Comparison of ENCODE assay signal across 36 mouse cellular contexts in the genomic region with DNA sequence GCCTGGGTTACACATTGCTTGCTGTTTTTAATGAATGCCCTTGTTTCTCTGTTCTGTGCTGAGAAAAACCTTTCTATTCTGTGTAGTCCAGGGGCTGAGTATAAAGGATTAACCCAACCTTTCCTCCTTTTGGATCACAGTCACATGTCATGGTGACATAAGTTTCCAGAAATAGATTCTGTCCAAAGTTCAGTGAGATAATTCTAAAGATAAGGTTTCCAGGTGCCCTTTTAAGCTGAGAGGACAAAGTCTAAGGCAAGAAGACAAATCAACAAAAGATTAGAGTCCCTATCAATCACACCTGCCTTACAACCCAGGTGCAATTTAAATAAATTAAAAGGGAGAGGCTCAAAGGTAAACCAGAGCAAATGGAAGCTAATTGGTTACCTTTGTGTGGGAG. TPM values are rescaled to one million over a fixed set of nuclear protein-coding genes. Genes with fewer than 3 reads are reported as not detected.
A peak's percentile ranks its signal among the peaks of the same experiment; 100 is the strongest.
DNase-seq lines count a peak whose midpoint lies in the region; ATAC-seq and TF ChIP-seq lines count a peak whose summit lies in the region.
"Had no signal": no experiment of that assay in that cellular context is flagged by ENCODE, and none has a peak within 500 bp of the region (broad histone marks: within the 10 kb centered on the region; RNA-seq: fewer than 3 reads in every experiment).

No protein-coding gene starts in this region.

- ATAC-seq in liver, postnatal 0 days: peak; percentile 40
- no peak for ATAC-seq in liver, embryonic 12.5 days
- peak; percentile 89 for ATAC-seq in stomach, embryonic 15.5 days (ENCODE audit: insufficient read depth, low FRiP score, low read depth)
- ATAC-seq: forebrain, embryonic 14.5 days; forebrain, postnatal 0 days; Patski had no signal

- TF ChIP-seq EP300 in liver, postnatal 0 days (IDR thresholded peaks at IDR 0.05; ENCODE audit: low read depth): no peak

- no peak overlapping the region for H3K4me2 ChIP-seq in liver, postnatal 0 days (ENCODE audit: low read depth, low read length)
- no peak overlapping the region for H3K4me2 ChIP-seq in liver, embryonic 12.5 days
- no peak overlapping the region for H3K4me2 ChIP-seq in stomach, embryonic 15.5 days
- H3K4me2 ChIP-seq: embryonic facial prominence, embryonic 12.5 days; embryonic facial prominence, embryonic 15.5 days; heart, embryonic 13.5 days; hindbrain, embryonic 14.5 days had no signal

- DNase-seq in liver, postnatal 0 days: no peak
- peak; percentile 44 for DNase-seq in large intestine, adult 2 months (ENCODE audit: low read depth, low spot score)
- peak; percentile 2 for DNase-seq in yolk sac, embryonic 10.5 days (ENCODE audit: low spot score)
- no peak for DNase-seq in limb, embryonic 10.5 days (ENCODE audit: low spot score)
- DNase-seq in kidney, postnatal 14 days: no peak
- DNase-seq in left cerebral cortex, postnatal 10 days (ENCODE audit: extremely low spot score in 1 of 2, low spot score in 2 of 2): no peak
- DNase-seq: adrenal gland, adult 2 months; adrenal gland, postnatal 14 days; B cell, adult 2 months; cerebellum, adult 11 months; cerebellum, adult 2 months; cerebellum, adult 9-11 months; cerebellum, postnatal 25 days; forebrain, postnatal 0 days; gastrocnemius, adult 2 months; gastrocnemius, postnatal 14 days; heart, adult 18-20 months; heart, postnatal 14 days; heart, postnatal 4 days had no signal

- no peak overlapping the region for H3K9ac ChIP-seq in liver, postnatal 0 days (replicated peaks)
- H3K9ac ChIP-seq in liver, embryonic 12.5 days: no peak overlapping the region
- H3K9ac ChIP-seq in stomach, embryonic 15.5 days: no peak overlapping the region
- H3K9ac ChIP-seq: embryonic facial prominence, embryonic 12.5 days; embryonic facial prominence, embryonic 15.5 days; forebrain, postnatal 0 days; heart, embryonic 13.5 days; hindbrain, embryonic 14.5 days had no signal

- no peak overlapping the region for H3K4me3 ChIP-seq in liver, postnatal 0 days (ENCODE audit: low read depth, low read length)
- no peak overlapping the region for H3K4me3 ChIP-seq in liver, embryonic 12.5 days
- no peak overlapping the region for H3K4me3 ChIP-seq in stomach, embryonic 15.5 days (replicated peaks)
- H3K4me3 ChIP-seq in limb, embryonic 10.5 days: no peak overlapping the region
- H3K4me3 ChIP-seq: embryonic facial prominence, embryonic 12.5 days; embryonic facial prominence, embryonic 15.5 days; gastrocnemius, adult 2 months; heart, embryonic 13.5 days had no signal

- H3K9me3 ChIP-seq in liver, postnatal 0 days (ENCODE audit: low read length): no peaks in the 10 kb centered on the region
- H3K9me3 ChIP-seq in liver, embryonic 12.5 days (replicated peaks): no peaks in the 10 kb centered on the region
- no peaks in the 10 kb centered on the region for H3K9me3 ChIP-seq in stomach, embryonic 15.5 days
- no peaks in the 10 kb centered on the region for H3K9me3 ChIP-seq in limb, embryonic 10.5 days (replicated peaks)
- H3K9me3 ChIP-seq: embryonic facial prominence, embryonic 12.5 days; embryonic facial prominence, embryonic 15.5 days; G1E; heart, embryonic 13.5 days had no signal

- intact Hi-C loops in left cerebral cortex, postnatal 10 days (cut with DNase I): no loop called here

- no peak for TF ChIP-seq CTCF in liver, postnatal 0 days (IDR thresholded peaks at IDR 0.05; ENCODE audit: low read depth)

- no peaks in the 10 kb centered on the region for H3K36me3 ChIP-seq in liver, postnatal 0 days (replicated peaks; ENCODE audit: insufficient read depth, low read length)
- no peaks in the 10 kb centered on the region for H3K36me3 ChIP-seq in liver, embryonic 12.5 days
- no peaks in the 10 kb centered on the region for H3K36me3 ChIP-seq in stomach, embryonic 15.5 days
- H3K36me3 ChIP-seq in limb, embryonic 10.5 days: no peaks in the 10 kb centered on the region
- H3K36me3 ChIP-seq: embryonic facial prominence, embryonic 12.5 days; embryonic facial prominence, embryonic 15.5 days; G1E; heart, embryonic 13.5 days had no signal

- H3K4me1 ChIP-seq in liver, postnatal 0 days (ENCODE audit: insufficient read depth): no peaks in the 10 kb centered on the region
- H3K4me1 ChIP-seq in liver, embryonic 12.5 days: no peaks in the 10 kb centered on the region
- no peaks in the 10 kb centered on the region for H3K4me1 ChIP-seq in stomach, embryonic 15.5 days
- no peaks in the 10 kb centered on the region for H3K4me1 ChIP-seq in limb, embryonic 10.5 days
- H3K4me1 ChIP-seq: embryonic facial prominence, embryonic 12.5 days; embryonic facial prominence, embryonic 15.5 days; heart, embryonic 13.5 days had no signal

- no peaks in the 10 kb centered on the region for H3K27me3 ChIP-seq in liver, postnatal 0 days (ENCODE audit: insufficient read depth, low read length)
- H3K27me3 ChIP-seq in liver, embryonic 12.5 days (replicated peaks): no peaks in the 10 kb centered on the region
- no peaks in the 10 kb centered on the region for H3K27me3 ChIP-seq in stomach, embryonic 15.5 days (replicated peaks)
- H3K27me3 ChIP-seq in limb, embryonic 10.5 days (ENCODE audit: low read depth, poor library complexity, severe bottlenecking): no peaks in the 10 kb centered on the region
- H3K27me3 ChIP-seq: CH12.LX; embryonic facial prominence, embryonic 12.5 days; embryonic facial prominence, embryonic 15.5 days; heart, embryonic 13.5 days had no signal

- no peak overlapping the region for H3K27ac ChIP-seq in liver, postnatal 0 days (ENCODE audit: low read depth)
- H3K27ac ChIP-seq in liver, embryonic 12.5 days: no peak overlapping the region
- H3K27ac ChIP-seq in stomach, embryonic 15.5 days: peak overlapping the region; percentile 61; the same call in 1 of the 2 replicates
- no peak overlapping the region for H3K27ac ChIP-seq in limb, embryonic 10.5 days
- H3K27ac ChIP-seq: embryonic facial prominence, embryonic 12.5 days; embryonic facial prominence, embryonic 15.5 days; gastrocnemius, adult 2 months; heart, embryonic 13.5 days; hindbrain, embryonic 14.5 days had no signal

RNA-seq across cellular contexts. Expression of a gene that starts 7.1 kb away (rescaled TPM):
- polyA plus RNA-seq in liver, postnatal 0 days (2015; fragmentation: Nextera tagmentation; extraction: Ambion mirVana): not detected in 2 replicates
- polyA plus RNA-seq in liver, embryonic 12.5 days (2016; fragmentation: Nextera tagmentation; extraction: Ambion mirVana): not detected in 2 replicates
- polyA plus RNA-seq in large intestine, adult 2 months (2012; rRNA removed): not detected in 2 replicates
- 0.14 TPM in 1 of 2 replicates, not detected in the other for polyA plus RNA-seq in stomach, embryonic 15.5 days (2015; fragmentation: Nextera tagmentation; extraction: Ambion mirVana)
- not detected in 2 replicates for polyA plus RNA-seq in limb, embryonic 10.5 days (2016; fragmentation: Nextera tagmentation; extraction: Ambion mirVana)
- total RNA-seq in left cerebral cortex, postnatal 10 days (2021): not detected
- total RNA-seq: adrenal gland, postnatal 14 days; adrenal gland, postnatal 4 days; CH12.LX; common myeloid progenitor, adult 5-6 weeks; forebrain, postnatal 0 days; G1E; gastrocnemius, adult 2 months; gastrocnemius, postnatal 14 days; gastrocnemius, postnatal 4 days; heart, adult 18-20 months; heart, postnatal 14 days; heart, postnatal 4 days had no signal
- polyA plus RNA-seq: adrenal gland, adult 2 months; cerebellum, adult 2 months; embryonic facial prominence, embryonic 12.5 days; forebrain, embryonic 11.5 days; forebrain, embryonic 14.5 days; forebrain, postnatal 0 days; frontal cortex, adult 2 months; G1E; heart, embryonic 13.5 days; heart, embryonic 16.5 days; hindbrain, embryonic 11.5 days; hindbrain, embryonic 14.5 days; Patski had no signal

RNA-seq across cellular contexts. Expression of a gene that starts 26.5 kb away (rescaled TPM):
- polyA plus RNA-seq in liver, postnatal 0 days (2015; fragmentation: Nextera tagmentation; extraction: Ambion mirVana): not detected in 2 replicates
- polyA plus RNA-seq in liver, embryonic 12.5 days (2016; fragmentation: Nextera tagmentation; extraction: Ambion mirVana): not detected in 2 replicates
- polyA plus RNA-seq in large intestine, adult 2 months (2012; rRNA removed): not detected in 2 replicates
- 0.31 and 0.91 TPM in 2 replicates for polyA plus RNA-seq in stomach, embryonic 15.5 days (2015; fragmentation: Nextera tagmentation; extraction: Ambion mirVana)
- not detected in 2 replicates for polyA plus RNA-seq in limb, embryonic 10.5 days (2016; fragmentation: Nextera tagmentation; extraction: Ambion mirVana)
- under 1 TPM; 0.58 to 0.67 TPM for total RNA-seq in left cerebral cortex, postnatal 10 days (2021)
- total RNA-seq: adrenal gland, adult 2 months; adrenal gland, postnatal 14 days; CH12.LX; common myeloid progenitor, adult 5-6 weeks; forebrain, postnatal 0 days; G1E; gastrocnemius, adult 2 months; gastrocnemius, postnatal 14 days; gastrocnemius, postnatal 4 days; heart, adult 18-20 months; heart, postnatal 14 days; heart, postnatal 4 days had no signal
- polyA plus RNA-seq: adrenal gland, adult 2 months; cerebellum, adult 2 months; forebrain, embryonic 11.5 days; forebrain, embryonic 14.5 days; forebrain, postnatal 0 days; frontal cortex, adult 2 months; G1E; heart, embryonic 13.5 days; hindbrain, embryonic 11.5 days; hindbrain, embryonic 14.5 days; Patski had no signal

Comparison
In these comparisons a context has a peak if more than half of its experiments do, and no peak if none do; other contexts are left out.
1. DNase-seq: peak in large intestine, adult 2 months (single experiment) and yolk sac, embryonic 10.5 days (single experiment); none in liver, postnatal 0 days (single experiment), limb, embryonic 10.5 days (single experiment), kidney, postnatal 14 days (single experiment) and left cerebral cortex, postnatal 10 days (0 of 2).